Mouse (Mus musculus): ENCODE measurements around the gene Ptn. TPM values are rescaled to one million over a fixed set of nuclear protein-coding genes. Genes with fewer than 3 reads are reported as not detected.

Gene Ptn
- polyA plus RNA-seq, 1 experiment from 2014 or later: 362 TPM

- H3K4me1 ChIP-seq: no peaks in the 10 kb centered on the region
- H3K9ac ChIP-seq: no peak overlapping the region
- no peak overlapping the region for H3K4me3 ChIP-seq (replicated peaks)
- H3K27ac ChIP-seq: no peak overlapping the region
- H3K36me3 ChIP-seq: no peaks in the 10 kb centered on the region
- no peak for ATAC-seq (replicated peaks; ENCODE audit: low FRiP score)
- no peak overlapping the region for H3K4me2 ChIP-seq
- no peaks in the 10 kb centered on the region for H3K9me3 ChIP-seq (replicated peaks)
- WGBS: 70% methylated on average over 3 of the region's 3 CpGs
- H3K27me3 ChIP-seq: no peaks in the 10 kb centered on the region
These were observed 25.3 kb upstream of the Ptn start for GRCm38 (mm10) chr6:36835351-36835750.

GRCm38 (mm10) chr6:36834695-36835265, 24.8 kb upstream of the Ptn start:
- Histone ChIP-seq H3K4me1 (no peaks in the 10 kb centered on the region), H3K36me3 (no peaks in the 10 kb centered on the region), H3K4me2 (no peak overlapping the region), H3K27ac (no peak overlapping the region), H3K9me3 (replicated peaks) (no peaks in the 10 kb centered on the region), H3K4me3 (replicated peaks) (no peak overlapping the region), H3K9ac (no peak overlapping the region), H3K27me3 (no peaks in the 10 kb centered on the region)
- 88% methylated on average over 4 of the region's 4 CpGs for WGBS
- ATAC-seq (replicated peaks; ENCODE audit: low FRiP score): no peak

DNA sequence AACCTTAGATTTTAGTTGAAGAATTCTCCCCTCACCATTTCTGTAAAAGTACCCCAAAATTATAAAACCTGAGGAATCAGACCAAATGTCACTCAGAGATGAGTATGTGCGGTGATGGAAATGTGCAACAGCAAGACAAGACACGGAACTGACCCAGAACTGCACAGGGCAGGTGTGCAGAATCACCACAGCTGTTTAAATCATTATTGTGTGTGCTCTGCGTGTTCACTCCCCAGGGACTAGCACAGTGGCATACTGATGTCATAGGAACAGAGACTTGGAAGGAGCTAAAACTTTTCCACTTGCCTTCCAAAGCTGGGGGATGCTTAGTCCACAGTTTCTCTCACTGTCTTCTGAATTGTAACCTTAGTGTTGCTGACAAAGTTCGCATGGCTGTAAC, 22.7 kb upstream of the Ptn start:
- Histone ChIP-seq H3K27ac (no peak overlapping the region), H3K9ac (no peak overlapping the region), H3K27me3 (no peaks in the 10 kb centered on the region), H3K4me1 (no peaks in the 10 kb centered on the region), H3K9me3 (replicated peaks) (no peaks in the 10 kb centered on the region), H3K36me3 (no peaks in the 10 kb centered on the region), H3K4me3 (replicated peaks) (no peak overlapping the region), H3K4me2 (no peak overlapping the region)
- WGBS: 65% methylated on average over 4 of the region's 4 CpGs
- no peak for ATAC-seq (replicated peaks; ENCODE audit: low FRiP score)

- WGBS: 70% methylated on average over 2 of the region's 2 CpGs
- H3K4me1 ChIP-seq: no peaks in the 10 kb centered on the region
These were observed 22.2 kb upstream of the Ptn start for GRCm38 (mm10) chr6:36832207-36832606.

DNA sequence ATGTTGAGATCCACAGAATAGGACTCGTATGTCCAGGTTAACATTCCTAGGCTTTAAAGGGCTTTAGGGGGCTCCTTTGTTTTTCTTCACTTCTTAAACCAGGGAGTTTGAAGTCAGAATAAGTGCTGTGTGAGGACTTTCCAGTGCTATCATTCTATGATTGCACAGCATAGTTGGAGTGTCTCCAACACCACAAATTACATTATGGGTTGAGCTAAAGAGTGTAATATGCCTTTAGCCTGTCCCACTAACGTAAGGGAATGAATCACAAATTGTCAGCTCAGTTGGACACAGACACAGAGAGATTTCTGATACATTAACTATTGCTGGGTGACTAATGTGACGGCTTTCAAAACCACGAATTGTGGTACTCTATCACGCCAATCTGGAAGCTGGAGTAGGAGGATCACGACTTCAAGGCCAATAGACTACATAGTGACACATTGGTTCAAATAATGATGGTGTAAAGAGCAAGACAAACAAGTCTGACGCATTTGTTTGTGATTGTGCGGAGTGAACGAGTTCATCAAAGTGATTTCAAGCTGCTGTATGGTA, 20.4 kb upstream of the Ptn start:
- no peak for ATAC-seq (replicated peaks; ENCODE audit: low FRiP score)
- Histone ChIP-seq H3K27ac (no peak overlapping the region), H3K9me3 (replicated peaks) (no peaks in the 10 kb centered on the region), H3K4me3 (replicated peaks) (no peak overlapping the region), H3K4me2 (no peak overlapping the region), H3K27me3 (no peaks in the 10 kb centered on the region), H3K4me1 (no peaks in the 10 kb centered on the region), H3K36me3 (no peaks in the 10 kb centered on the region), H3K9ac (no peak overlapping the region)
- WGBS: 77% methylated on average over 9 of the region's 9 CpGs

More at GRCm38 (mm10) chr6:36832207-36832606, 22.2 kb upstream of the Ptn start:
- Histone ChIP-seq H3K4me3 (replicated peaks) (no peak overlapping the region), H3K27me3 (no peaks in the 10 kb centered on the region), H3K9me3 (replicated peaks) (no peaks in the 10 kb centered on the region), H3K27ac (no peak overlapping the region), H3K9ac (no peak overlapping the region), H3K4me2 (no peak overlapping the region), H3K36me3 (no peaks in the 10 kb centered on the region)
- no peak for ATAC-seq (replicated peaks; ENCODE audit: low FRiP score)

GRCm38 (mm10) chr6:36819784-36820050, 9.7 kb upstream of the Ptn start:
- no peak for ATAC-seq (replicated peaks; ENCODE audit: low FRiP score)
- Histone ChIP-seq H3K4me1 (peaks cover 13% of the 10 kb centered on the region), H3K9me3 (replicated peaks) (no peaks in the 10 kb centered on the region), H3K4me3 (replicated peaks) (no peak overlapping the region), H3K27ac (peak overlapping the region; percentile 75; the same call in 1 of the 2 replicates), H3K9ac (no peak overlapping the region), H3K36me3 (no peaks in the 10 kb centered on the region), H3K27me3 (no peaks in the 10 kb centered on the region), H3K4me2 (no peak overlapping the region)

- Histone ChIP-seq H3K4me1 (peaks cover 13% of the 10 kb centered on the region), H3K9me3 (replicated peaks) (no peaks in the 10 kb centered on the region), H3K27ac (peak overlapping the region; percentile 75), H3K27me3 (no peaks in the 10 kb centered on the region), H3K9ac (no peak overlapping the region), H3K4me2 (peak overlapping the region; percentile 3; the same call in 1 of the 2 replicates), H3K36me3 (no peaks in the 10 kb centered on the region), H3K4me3 (replicated peaks) (no peak overlapping the region)
- ATAC-seq (replicated peaks; ENCODE audit: low FRiP score): peak; percentile 82
- WGBS: 44% methylated on average over 8 of the region's 8 CpGs
These were observed 9.2 kb upstream of the Ptn start for GRCm38 (mm10) chr6:36819019-36819783.

DNA sequence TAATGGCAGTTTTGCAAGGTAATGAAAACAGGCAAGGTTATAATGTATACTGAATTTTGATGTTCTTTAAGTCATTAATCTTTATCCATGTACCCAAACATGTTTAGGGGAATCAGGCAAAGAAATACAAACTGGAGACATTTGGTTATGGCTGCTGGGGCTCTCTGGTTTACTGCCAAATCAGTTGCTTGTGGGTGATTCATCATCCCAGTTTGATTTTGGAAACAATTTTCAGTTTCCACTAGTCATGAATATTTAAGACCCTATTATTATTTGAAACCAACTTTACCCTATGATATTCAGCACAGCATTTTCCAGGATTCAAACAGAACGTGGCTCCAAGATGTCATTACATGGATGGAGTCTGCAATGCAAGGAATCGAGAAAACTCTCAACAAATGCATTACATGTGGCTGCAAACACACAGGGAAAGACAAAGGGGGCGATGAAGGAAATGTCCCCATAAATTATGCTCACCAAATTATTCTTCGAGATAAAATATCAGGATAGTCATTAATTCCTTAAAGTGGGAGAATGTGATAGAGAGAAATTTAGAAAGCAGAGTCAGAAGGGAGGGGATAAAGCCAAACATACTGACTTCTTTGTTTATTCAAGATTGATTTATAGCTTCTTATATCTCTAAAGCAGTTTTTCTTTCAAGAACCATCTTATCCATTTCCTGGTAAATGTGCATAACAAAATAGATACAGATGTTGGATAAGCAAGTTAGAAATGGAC, 8.4 kb upstream of the Ptn start:
- H3K4me2 ChIP-seq: no peak overlapping the region
- no peak overlapping the region for H3K9ac ChIP-seq
- 30% methylated on average over 4 of the region's 4 CpGs for WGBS
- peak; percentile 40 for ATAC-seq (replicated peaks; ENCODE audit: low FRiP score)
- H3K36me3 ChIP-seq: no peaks in the 10 kb centered on the region
- no peaks in the 10 kb centered on the region for H3K27me3 ChIP-seq
- peak overlapping the region; percentile 75 for H3K27ac ChIP-seq
- no peaks in the 10 kb centered on the region for H3K9me3 ChIP-seq (replicated peaks)
- H3K4me3 ChIP-seq (replicated peaks): no peak overlapping the region
- peaks cover 13% of the 10 kb centered on the region for H3K4me1 ChIP-seq

GRCm38 (mm10) chr6:36816666-36817065, 6.6 kb upstream of the Ptn start:
- H3K9ac ChIP-seq: no peak overlapping the region
- no peak for ATAC-seq (replicated peaks; ENCODE audit: low FRiP score)
- peaks cover 13% of the 10 kb centered on the region for H3K4me1 ChIP-seq
- H3K4me2 ChIP-seq: no peak overlapping the region
- H3K27ac ChIP-seq: no peak overlapping the region
- no peak overlapping the region for H3K4me3 ChIP-seq (replicated peaks)
- H3K27me3 ChIP-seq: no peaks in the 10 kb centered on the region
- no peaks in the 10 kb centered on the region for H3K9me3 ChIP-seq (replicated peaks)
- 86% methylated on average over 3 of the region's 3 CpGs for WGBS
- H3K36me3 ChIP-seq: no peaks in the 10 kb centered on the region

- H3K9me3 ChIP-seq (replicated peaks): no peaks in the 10 kb centered on the region
- no peak overlapping the region for H3K9ac ChIP-seq
- H3K4me2 ChIP-seq: no peak overlapping the region
- WGBS: 61% methylated on average over 2 of the region's 2 CpGs
- no peaks in the 10 kb centered on the region for H3K36me3 ChIP-seq
- H3K27me3 ChIP-seq: no peaks in the 10 kb centered on the region
- H3K27ac ChIP-seq: no peak overlapping the region
- no peak for ATAC-seq (replicated peaks; ENCODE audit: low FRiP score)
- H3K4me3 ChIP-seq (replicated peaks): no peak overlapping the region
- H3K4me1 ChIP-seq: peaks cover 14% of the 10 kb centered on the region
These were observed 6.0 kb upstream of the Ptn start for GRCm38 (mm10) chr6:36815992-36816391.

DNA sequence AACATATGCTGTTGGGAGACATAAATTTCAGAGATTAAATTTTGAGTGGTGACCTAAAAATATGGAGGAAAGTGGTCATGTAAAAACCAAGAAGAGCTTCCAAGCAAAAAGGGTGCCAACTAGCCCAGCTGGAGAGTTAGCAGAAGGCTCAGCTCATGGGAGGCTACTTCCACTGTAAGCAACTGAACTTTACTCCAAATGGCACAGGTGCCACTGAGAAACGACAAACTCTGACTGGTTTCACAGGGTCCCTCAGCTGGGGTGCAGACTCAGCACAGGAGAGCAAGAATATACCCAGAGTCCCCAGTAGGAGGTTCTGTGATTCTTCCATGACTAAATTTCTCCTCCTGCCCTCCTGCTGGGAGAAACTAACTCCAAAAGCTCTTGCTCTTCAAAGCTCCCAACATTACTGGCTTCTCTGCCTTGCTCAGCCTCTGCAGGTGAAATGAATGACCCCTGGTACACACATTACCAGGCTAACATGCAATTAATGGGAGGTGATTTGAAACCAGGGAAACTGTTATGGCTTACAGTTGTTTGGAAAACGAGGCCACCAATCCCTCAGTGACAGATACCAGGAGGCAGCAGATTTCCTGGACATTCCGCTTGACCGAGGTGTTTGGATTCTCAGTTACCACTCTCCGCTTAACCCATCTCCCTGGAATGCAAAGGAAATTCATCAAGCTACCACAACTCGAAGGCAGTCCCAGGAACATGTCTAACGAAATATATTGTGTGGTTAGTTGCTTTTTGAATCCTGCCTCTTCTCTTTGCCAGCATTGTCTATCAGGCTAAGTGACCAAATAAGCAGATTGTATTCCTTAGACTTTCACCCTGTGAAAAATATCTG, 2.9 kb upstream of the Ptn start:
- H3K4me2 ChIP-seq: no peak overlapping the region
- no peaks in the 10 kb centered on the region for H3K36me3 ChIP-seq
- no peak overlapping the region for H3K9ac ChIP-seq
- 45% methylated on average over 7 of the region's 7 CpGs for WGBS
- H3K27me3 ChIP-seq: no peaks in the 10 kb centered on the region
- H3K9me3 ChIP-seq (replicated peaks): no peaks in the 10 kb centered on the region
- H3K4me3 ChIP-seq (replicated peaks): no peak overlapping the region
- ATAC-seq (replicated peaks; ENCODE audit: low FRiP score): no peak
- H3K27ac ChIP-seq: no peak overlapping the region
- H3K4me1 ChIP-seq: peaks cover 21% of the 10 kb centered on the region

Measured in kidney, embryonic 15.5 days (tissue).